Mouse (Mus musculus) stomach, embryonic 14.5 days (tissue): ENCODE results near the gene Capn15. TPM values are rescaled to one million over a fixed set of nuclear protein-coding genes. Genes with fewer than 3 reads are reported as not detected.

Experiments
- ATAC-seq: fragments of 200-750 bp; cut with Nextera tagmentation; 2 replicates; pipeline ENCODE4 v1.8.0; 2017; ENCODE audit warnings: low read depth, moderate TSS enrichment; ENCODE audit not compliant: insufficient number of reproducible peaks, insufficient read depth, low FRiP score
- H3K27ac ChIP-seq: fragments of 300-500 bp; sonication (generic); 2 replicates; pipeline ENCODE4 v1.5.1; 2014; ENCODE audit warnings: mild to moderate bottlenecking, low read length, moderate library complexity, mixed read lengths
- H3K27me3 ChIP-seq: fragments of 300-500 bp; sonication (generic); 2 replicates; pipeline ENCODE4 v1.6.1; 2014; ENCODE audit warnings: low read length, control low read depth, mixed read lengths; ENCODE audit not compliant: control insufficient read depth, insufficient read depth
- H3K36me3 ChIP-seq: fragments of 300-500 bp; sonication (generic); 2 replicates; pipeline ENCODE4 v1.6.1; 2014; ENCODE audit warnings: mild to moderate bottlenecking, control low read depth, low read length, moderate library complexity, mixed read lengths; ENCODE audit not compliant: control insufficient read depth, insufficient read depth
- H3K4me1 ChIP-seq: fragments of 300-500 bp; sonication (generic); 2 replicates; pipeline ENCODE4 v1.6.1; 2014; ENCODE audit warnings: low read length, control low read depth, mixed read lengths; ENCODE audit not compliant: control insufficient read depth, insufficient read depth
- H3K4me2 ChIP-seq: fragments of 300-500 bp; sonication (generic); replicated peaks from 2 replicates; pipeline ENCODE4 v1.6.1; 2014; ENCODE audit warnings: low read depth, low read length, control low read depth
- H3K4me3 ChIP-seq: fragments of 300-500 bp; sonication (generic); 2 replicates; pipeline ENCODE4 v1.5.1; 2014; ENCODE audit warnings: low read depth, low read length, control low read depth
- H3K9ac ChIP-seq: fragments of 300-500 bp; sonication (generic); replicated peaks from 2 replicates; pipeline ENCODE4 v1.6.1; 2014; ENCODE audit warnings: low read depth, mild to moderate bottlenecking, control low read depth, low read length, moderate library complexity, mixed read lengths
- H3K9me3 ChIP-seq: fragments of 300-500 bp; sonication (generic); 2 replicates; pipeline ENCODE4 v1.6.1; 2016; ENCODE audit warnings: low read depth, low read length, control low read depth; ENCODE audit not compliant: control insufficient read depth
- WGBS: fragments of 180-500 bp; shearing (Covaris S2); extraction: QIAGEN DNeasy Blood & Tissue Kit; methylation state at CpG from one replicate; pipeline ENCODE4 v1.1.7; 2014; 5-methylcytosine and 5-hydroxymethylcytosine counted together
- polyA plus RNA-seq: library from polyadenylated mRNA; unstranded; fragments of >200 nt; fragmentation: Nextera tagmentation; extraction: Ambion mirVana; gene quantifications from 2 replicates; pipeline ENCODE4 v1.2.1, GENCODE M21; 2014

Gene Capn15
- polyA plus RNA-seq, 1 experiment from 2014 or later = 23.9 TPM

DNA sequence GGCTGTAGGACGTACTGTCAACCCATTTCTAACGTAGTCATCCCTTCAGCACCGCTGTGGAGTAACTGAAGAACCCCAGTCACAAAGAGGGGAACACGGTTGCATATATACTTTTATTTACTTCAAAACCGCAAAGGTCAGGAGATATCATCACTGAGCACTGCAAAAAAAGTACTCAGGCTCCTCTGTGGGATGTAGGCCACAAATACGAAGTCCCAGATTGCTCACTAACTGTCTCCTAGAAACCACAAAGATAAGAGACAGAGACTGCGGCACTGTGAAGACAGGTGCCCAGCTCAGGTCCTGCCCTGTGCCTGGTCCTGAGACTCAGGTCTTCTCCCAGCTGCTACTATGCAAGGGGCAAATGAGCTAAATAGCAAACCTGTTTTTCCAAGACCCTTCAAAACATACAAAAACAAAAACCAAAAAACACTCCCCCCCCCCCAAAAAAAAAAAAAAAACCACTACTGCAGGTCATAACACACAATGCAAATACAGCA is 35.3 kb upstream of the Capn15 start:
- Histone ChIP-seq H3K9ac (no peak overlapping the region), H3K4me3 (no peak overlapping the region), H3K36me3 (no peaks in the 10 kb centered on the region), H3K4me1 (no peaks in the 10 kb centered on the region), H3K27ac (no peak overlapping the region), H3K9me3 (no peaks in the 10 kb centered on the region), H3K4me2 (no peak overlapping the region), H3K27me3 (no peaks in the 10 kb centered on the region)
- WGBS = 87% methylated on average over 7 of the region's 7 CpGs
- no peak for ATAC-seq

DNA sequence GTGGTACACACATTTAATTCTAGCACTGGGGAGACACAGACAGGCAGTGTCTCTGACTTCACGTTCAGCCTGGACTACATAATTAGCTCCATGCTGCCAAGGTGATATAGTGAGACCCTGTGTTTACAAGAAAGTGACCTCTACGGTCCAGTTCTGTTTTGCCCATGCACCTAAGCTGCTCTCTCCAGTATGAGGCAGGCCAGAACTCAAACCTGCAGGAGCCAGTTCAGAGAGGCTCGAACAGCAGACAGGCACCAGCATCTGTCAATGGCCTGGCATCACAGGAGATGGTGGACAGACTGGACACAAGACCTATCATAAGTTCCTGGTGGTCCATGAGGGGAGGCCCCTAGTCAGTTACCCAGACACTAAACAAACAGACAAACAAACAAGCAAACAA is 32.8 kb upstream of the Capn15 start:
- Histone ChIP-seq H3K9ac (no peak overlapping the region), H3K4me1 (no peaks in the 10 kb centered on the region), H3K4me2 (no peak overlapping the region), H3K36me3 (peaks cover 12% of the 10 kb centered on the region), H3K9me3 (no peaks in the 10 kb centered on the region), H3K4me3 (no peak overlapping the region), H3K27me3 (no peaks in the 10 kb centered on the region), H3K27ac (no peak overlapping the region)
- WGBS = 46% methylated on average over 3 of the region's 3 CpGs
- ATAC-seq = no peak

DNA sequence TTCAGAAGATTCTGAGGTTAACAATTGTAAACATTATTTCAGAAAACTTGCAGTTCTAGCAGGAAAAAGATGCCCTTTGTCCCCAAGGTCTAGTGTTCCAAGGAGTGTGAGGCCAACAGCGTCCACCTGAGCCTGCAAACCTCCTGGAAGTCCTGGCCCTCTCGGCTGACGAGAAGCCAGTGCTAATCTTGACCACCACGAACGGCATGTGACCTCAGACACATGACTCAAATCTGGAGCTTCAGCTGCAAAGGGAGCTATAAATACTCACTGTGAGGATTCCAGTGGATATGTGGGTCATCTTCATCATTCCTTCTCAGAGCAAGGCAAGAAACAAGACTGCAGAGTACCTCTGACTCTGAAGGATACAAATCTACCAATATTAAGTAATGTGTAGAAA is 32.4 kb upstream of the Capn15 start:
- Histone ChIP-seq H3K4me3 (no peak overlapping the region), H3K36me3 (peaks cover 13% of the 10 kb centered on the region), H3K4me1 (no peaks in the 10 kb centered on the region), H3K27ac (no peak overlapping the region), H3K27me3 (no peaks in the 10 kb centered on the region), H3K9ac (no peak overlapping the region), H3K4me2 (no peak overlapping the region), H3K9me3 (no peaks in the 10 kb centered on the region)
- 71% methylated on average over 5 of the region's 5 CpGs for WGBS
- no peak for ATAC-seq

DNA sequence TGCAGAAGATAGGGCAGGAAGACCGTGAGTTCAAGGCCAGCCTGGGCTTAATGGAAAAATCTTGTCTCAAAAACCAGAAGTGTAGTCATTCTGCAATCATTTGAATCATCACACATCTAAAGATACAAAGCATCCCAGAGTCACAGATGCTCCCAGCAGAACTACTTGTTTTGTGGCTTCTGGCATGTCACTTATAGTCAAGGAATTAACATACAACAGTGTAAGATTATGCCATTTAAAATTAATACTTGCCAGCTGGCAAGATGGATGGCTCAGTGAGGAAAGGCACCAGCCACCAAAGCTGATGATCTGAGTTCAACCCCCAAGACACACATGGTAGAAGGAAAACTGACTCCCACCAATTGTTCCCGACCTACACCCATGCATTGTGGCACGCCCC is 31.4 kb upstream of the Capn15 start:
- no peaks in the 10 kb centered on the region for H3K4me1 ChIP-seq
- no peak for ATAC-seq
- H3K27me3 ChIP-seq = no peaks in the 10 kb centered on the region
- no peak overlapping the region for H3K4me2 ChIP-seq
- H3K36me3 ChIP-seq = peaks cover 17% of the 10 kb centered on the region
- no peak overlapping the region for H3K27ac ChIP-seq
- no peak overlapping the region for H3K4me3 ChIP-seq
- no peaks in the 10 kb centered on the region for H3K9me3 ChIP-seq
- WGBS = 80% methylated on average over 3 of the region's 3 CpGs
- H3K9ac ChIP-seq = no peak overlapping the region

DNA sequence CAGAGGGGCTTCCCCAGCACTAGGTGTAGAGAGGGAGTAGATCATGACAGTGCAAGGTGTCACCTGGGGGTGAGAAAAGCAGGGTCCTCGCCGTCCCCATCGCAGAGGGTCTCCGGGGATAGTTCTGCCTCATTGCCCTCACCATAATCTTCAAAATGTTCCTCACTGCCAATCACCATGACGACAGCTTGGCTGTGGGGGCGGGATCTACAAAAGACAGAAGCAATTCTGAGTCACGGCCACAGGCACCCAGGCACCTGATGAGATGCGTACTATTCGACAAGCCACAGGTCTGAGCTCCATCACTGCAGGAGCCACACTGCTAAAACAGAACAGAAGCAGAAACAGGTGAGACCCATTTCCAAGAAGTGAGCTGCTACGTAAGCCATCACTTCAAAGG is 28.1 kb upstream of the Capn15 start:
- Histone ChIP-seq H3K36me3 (peaks cover 17% of the 10 kb centered on the region), H3K4me3 (no peak overlapping the region), H3K9me3 (no peaks in the 10 kb centered on the region), H3K4me2 (no peak overlapping the region), H3K27me3 (no peaks in the 10 kb centered on the region), H3K9ac (no peak overlapping the region), H3K27ac (no peak overlapping the region), H3K4me1 (no peaks in the 10 kb centered on the region)
- no peak for ATAC-seq
- WGBS = 88% methylated on average over 10 of the region's 10 CpGs

DNA sequence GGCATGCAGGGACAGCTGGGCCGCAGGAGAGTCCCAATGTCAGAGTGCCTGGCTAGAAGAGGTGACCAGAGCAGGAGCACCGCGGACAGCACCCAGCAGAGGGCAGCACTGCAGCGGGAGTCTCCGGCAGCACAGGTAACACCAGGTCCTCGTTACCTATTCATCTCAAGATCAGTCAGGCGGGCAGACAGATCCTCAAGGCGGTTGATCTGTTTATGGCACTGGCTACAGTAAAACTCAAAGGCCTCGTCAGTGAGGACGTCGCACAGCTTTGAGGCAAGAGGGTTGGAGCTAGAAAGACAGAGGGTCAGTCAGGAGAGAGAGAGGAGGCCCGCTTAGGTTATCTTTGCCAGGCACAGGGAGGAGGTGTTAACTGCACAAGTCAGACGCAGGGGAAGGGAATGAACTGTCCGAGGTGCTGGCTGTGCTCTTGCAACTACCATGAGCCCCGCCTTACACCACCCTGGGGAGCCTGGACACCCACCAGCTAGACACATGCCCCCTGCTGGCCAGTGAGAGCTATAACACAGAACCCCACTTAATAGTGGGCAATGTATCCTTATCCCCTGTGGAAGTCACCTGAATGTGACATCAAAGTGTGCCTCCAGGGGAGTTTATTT is 26.4 kb upstream of the Capn15 start:
- Histone ChIP-seq H3K9me3 (no peaks in the 10 kb centered on the region), H3K4me3 (no peak overlapping the region), H3K27ac (no peak overlapping the region), H3K4me1 (no peaks in the 10 kb centered on the region), H3K4me2 (no peak overlapping the region), H3K36me3 (peaks cover 17% of the 10 kb centered on the region), H3K27me3 (no peaks in the 10 kb centered on the region), H3K9ac (no peak overlapping the region)
- WGBS = 9% methylated on average over 15 of the region's 15 CpGs
- ATAC-seq = peak; percentile 84

DNA sequence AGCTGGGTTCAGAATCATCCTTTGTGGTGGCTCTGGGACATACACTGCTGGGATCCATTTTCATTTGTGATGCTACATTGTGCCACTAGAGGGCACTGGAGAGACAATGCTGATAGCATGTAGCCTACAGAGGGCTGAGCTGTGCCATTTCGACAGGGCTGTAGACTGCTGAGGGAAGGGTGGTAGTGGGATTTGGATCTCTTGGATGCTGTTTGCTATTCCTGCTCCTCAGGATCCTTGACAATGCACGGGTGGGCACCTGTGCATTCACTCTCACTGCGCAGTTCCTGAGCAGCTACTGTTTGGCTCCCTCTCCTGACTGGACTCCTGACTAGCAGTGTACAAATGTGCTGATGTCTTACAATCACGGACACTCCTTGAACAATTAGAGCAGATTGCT is 23.9 kb upstream of the Capn15 start:
- Histone ChIP-seq H3K4me3 (no peak overlapping the region), H3K4me1 (no peaks in the 10 kb centered on the region), H3K36me3 (peaks cover 15% of the 10 kb centered on the region), H3K9me3 (no peaks in the 10 kb centered on the region), H3K9ac (no peak overlapping the region), H3K27ac (no peak overlapping the region), H3K27me3 (no peaks in the 10 kb centered on the region), H3K4me2 (no peak overlapping the region)
- no peak for ATAC-seq
- 33% methylated on average over 4 of the region's 4 CpGs for WGBS

DNA sequence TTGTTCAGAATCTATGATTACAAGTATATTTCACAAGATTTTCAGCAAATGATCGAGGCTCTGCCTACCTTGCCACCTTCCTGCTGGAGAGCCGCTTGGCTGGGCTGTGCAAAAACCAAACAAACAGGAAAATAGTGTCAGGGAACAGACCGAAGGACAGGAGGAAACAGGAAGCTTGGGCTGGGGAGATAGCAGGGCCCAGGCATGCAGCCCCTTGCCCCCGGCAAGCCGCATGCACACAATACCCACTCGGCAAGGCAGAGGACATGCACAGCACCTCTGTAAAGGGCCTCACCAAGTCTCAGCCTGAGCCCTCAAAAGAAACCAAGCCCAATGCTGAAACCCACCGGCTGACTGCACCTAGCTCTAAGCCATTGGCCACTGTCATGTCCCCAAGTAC is 23.2 kb upstream of the Capn15 start:
- H3K9me3 ChIP-seq = no peaks in the 10 kb centered on the region
- no peaks in the 10 kb centered on the region for H3K27me3 ChIP-seq
- WGBS = 85% methylated on average over 7 of the region's 7 CpGs
- H3K4me2 ChIP-seq = no peak overlapping the region
- ATAC-seq = no peak
- no peak overlapping the region for H3K27ac ChIP-seq
- no peak overlapping the region for H3K4me3 ChIP-seq
- H3K9ac ChIP-seq = no peak overlapping the region
- peaks cover 16% of the 10 kb centered on the region; the same call in 1 of the 2 replicates for H3K36me3 ChIP-seq
- H3K4me1 ChIP-seq = no peaks in the 10 kb centered on the region

DNA sequence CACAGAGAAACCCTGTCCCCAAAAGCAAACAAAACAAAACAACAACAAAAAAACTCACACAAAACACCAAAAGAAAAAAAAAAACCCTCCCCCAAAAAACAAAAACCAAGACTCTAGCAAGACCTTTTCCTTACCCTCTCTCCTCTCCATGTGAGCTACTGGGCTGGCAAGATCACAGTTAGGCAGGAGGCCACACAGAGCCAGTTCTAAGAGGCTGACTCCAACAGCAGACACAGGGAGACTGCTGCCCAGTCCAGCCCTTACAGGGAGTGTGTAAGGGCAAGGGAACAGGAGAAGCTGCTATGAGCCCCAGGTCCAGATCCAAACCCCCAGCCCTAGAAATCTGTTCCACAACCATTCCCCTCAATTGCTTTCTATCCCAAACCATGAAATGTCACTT is 22.7 kb upstream of the Capn15 start:
- Histone ChIP-seq H3K9me3 (no peaks in the 10 kb centered on the region), H3K4me2 (no peak overlapping the region), H3K36me3 (peaks cover 12% of the 10 kb centered on the region; the same call in 1 of the 2 replicates), H3K9ac (no peak overlapping the region), H3K27ac (no peak overlapping the region), H3K4me1 (no peaks in the 10 kb centered on the region), H3K27me3 (no peaks in the 10 kb centered on the region), H3K4me3 (no peak overlapping the region)
- ATAC-seq = no peak
